Mouse (Mus musculus) brain, adult 2 months (tissue): ENCODE data around the gene Rpl13.

ENCODE experiments used
- DNase-seq: peaks from one replicate; pipeline ENCODE4 v3.0.0; 2011; ENCODE audit warnings: low read depth, low spot score

Rpl13 gene

DNA sequence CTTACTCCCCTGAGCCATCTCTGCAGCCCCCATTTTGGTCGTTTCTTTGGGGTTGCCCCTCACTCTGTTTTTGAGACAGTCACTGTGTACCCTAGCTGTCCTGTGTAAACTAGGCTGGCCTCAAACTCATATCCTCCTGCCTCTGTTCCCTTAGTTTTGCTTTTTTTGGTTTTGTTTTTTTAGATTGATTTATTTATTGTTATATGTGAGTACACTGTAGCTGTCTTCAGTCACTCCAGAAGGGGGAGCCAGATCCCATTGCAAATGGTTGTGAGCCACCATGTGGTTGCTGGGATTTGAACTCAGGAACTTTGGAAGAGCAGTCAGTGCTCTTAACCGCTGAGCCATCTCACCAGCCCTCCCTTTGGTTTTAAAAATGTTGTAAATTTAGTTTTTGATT lies 4.4 kb downstream of the Rpl13 start:
- DNase-seq, result peak; percentile 33

GRCm38 (mm10) chr8:123108010-123108409 lies 5.9 kb downstream of the Rpl13 start:
- DNase-seq, result no peak

DNA sequence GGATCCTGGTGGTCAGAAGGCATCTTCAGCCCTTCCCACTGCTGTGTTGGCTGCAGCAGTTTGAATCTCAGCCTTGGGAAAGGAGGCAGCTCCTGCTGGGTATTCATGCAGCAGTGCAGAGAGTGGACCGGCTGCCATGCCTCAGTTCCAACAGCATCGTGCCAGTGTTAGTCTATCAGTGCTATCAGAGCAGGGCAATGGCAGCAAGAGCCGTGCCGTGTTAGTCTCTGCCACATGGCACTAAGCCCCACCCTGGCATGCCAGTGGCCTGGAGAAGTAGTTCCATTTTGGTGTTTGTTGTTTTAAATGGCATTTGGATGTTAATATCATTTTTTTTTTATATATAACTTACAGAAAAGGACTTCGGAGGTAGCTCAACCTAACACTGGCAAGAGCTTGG lies 6.8 kb downstream of the Rpl13 start:
- DNase-seq, result no peak

- DNase-seq, result peak; percentile 62
Observed at GRCm38 (mm10) chr8:123110649-123111048, 8.5 kb downstream of the Rpl13 start.

- no peak for DNase-seq
Observed at GRCm38 (mm10) chr8:123112892-123113291, 10.7 kb downstream of the Rpl13 start.

GRCm38 (mm10) chr8:123113908-123114469 lies 11.8 kb downstream of the Rpl13 start:
- DNase-seq, result no peak

- DNase-seq, result no peak
Observed at GRCm38 (mm10) chr8:123114644-123115043, 12.5 kb downstream of the Rpl13 start.

GRCm38 (mm10) chr8:123117127-123117731 lies 15.1 kb downstream of the Rpl13 start, which contains the start of gene Cpne7:
Gene Cpne7, plus strand, starts transcription at chr8:123117374.
- no peak for DNase-seq

- no peak for DNase-seq
Observed at GRCm38 (mm10) chr8:123117744-123118143, 15.6 kb downstream of the Rpl13 start.

GRCm38 (mm10) chr8:123122059-123122458 lies 19.9 kb downstream of the Rpl13 start:
- peak; percentile 68 for DNase-seq

- peak; percentile 66 for DNase-seq
Observed at GRCm38 (mm10) chr8:123122670-123123069, 20.5 kb downstream of the Rpl13 start.

GRCm38 (mm10) chr8:123126193-123126816 lies 24.2 kb downstream of the Rpl13 start:
- no peak for DNase-seq

GRCm38 (mm10) chr8:123131041-123131440 lies 28.9 kb downstream of the Rpl13 start:
- no peak for DNase-seq

DNA sequence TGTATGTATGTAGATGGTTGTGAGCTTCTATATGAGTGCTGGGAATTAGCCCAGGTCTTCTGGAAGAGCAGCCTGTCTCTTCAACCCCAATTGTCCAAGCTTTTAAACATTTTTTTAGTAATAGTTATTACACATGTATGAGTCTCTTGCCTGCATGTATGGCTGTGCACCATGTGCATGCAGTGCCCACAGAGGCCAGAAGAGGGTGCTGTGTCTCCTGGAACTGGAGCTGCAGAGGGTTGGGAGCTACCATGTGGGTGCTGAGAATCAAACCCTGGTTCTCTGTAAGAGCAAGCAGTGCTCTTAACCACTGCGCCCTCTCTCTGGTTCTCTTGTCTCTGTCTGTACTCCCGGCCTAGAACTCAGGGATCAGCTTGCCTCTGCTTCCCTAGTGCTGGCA lies 30.8 kb downstream of the Rpl13 start:
- no peak for DNase-seq

GRCm38 (mm10) chr8:123134149-123134713 lies 32.1 kb downstream of the Rpl13 start:
- no peak for DNase-seq

DNA sequence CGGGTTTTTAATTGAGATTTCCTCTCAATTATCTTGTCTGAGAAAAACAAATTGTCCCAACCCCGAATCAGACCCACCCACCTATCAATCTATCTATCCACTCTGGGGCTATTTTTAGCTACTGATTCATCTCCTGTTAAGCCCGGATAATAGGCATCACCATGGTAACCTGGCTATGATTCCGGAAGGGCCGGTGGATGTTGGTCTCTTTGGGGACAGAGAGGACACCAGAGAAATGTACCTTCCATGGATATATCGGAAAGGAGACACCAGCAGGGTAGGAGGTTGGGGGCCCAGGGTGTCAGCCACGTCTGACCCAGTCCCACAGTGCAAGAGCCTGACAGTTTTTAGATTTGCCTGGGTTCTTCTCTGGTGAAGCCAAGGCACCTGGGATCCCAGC lies 33.3 kb downstream of the Rpl13 start:
- DNase-seq, result peak; percentile 70

DNA sequence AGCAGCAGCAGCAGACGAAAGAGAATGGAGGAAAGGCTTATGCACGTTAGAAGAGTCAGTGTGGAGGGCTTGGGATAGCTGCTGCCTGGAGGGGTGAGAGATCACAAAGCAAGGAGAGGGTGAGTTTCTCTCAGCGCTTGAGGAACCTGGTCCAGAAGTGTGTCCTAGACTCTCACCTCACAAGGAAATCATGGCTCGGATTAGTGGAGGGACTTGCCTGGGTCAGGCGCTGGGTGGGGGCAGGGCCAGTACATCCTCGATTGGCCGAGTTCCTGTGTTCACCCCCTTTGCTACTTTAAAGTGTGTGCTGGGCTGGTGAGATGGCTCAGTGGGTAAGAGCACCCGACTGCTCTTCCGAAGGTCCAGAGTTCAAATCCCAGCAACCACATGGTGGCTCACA lies 33.7 kb downstream of the Rpl13 start:
- no peak for DNase-seq

GRCm38 (mm10) chr8:123136287-123136686 lies 34.1 kb downstream of the Rpl13 start:
- DNase-seq, result no peak

- DNase-seq, result peak; percentile 94
Observed at GRCm38 (mm10) chr8:123137645-123138077, 35.5 kb downstream of the Rpl13 start.

- DNase-seq, result no peak
Observed at GRCm38 (mm10) chr8:123138741-123139140, 36.6 kb downstream of the Rpl13 start.

- DNase-seq, result peak; percentile 91
Observed at GRCm38 (mm10) chr8:123141741-123142462, 39.8 kb downstream of the Rpl13 start.

GRCm38 (mm10) chr8:123145279-123145678 lies 43.1 kb downstream of the Rpl13 start:
- DNase-seq, result peak; percentile 23
